In genomic region chr2:156841841-156842706, GRCm38 (mm10) we compare ENCODE assay signal across 8 mouse cellular contexts. TPM values are rescaled to one million over a fixed set of nuclear protein-coding genes. Genes with fewer than 3 reads are reported as not detected.
DNase-seq lines count a peak whose midpoint lies in the region; TF ChIP-seq lines count a peak whose summit lies in the region.

No protein-coding gene starts in this region.

- TF ChIP-seq RAD21 in CH12.LX (IDR thresholded peaks at IDR 0.05; ENCODE audit: low read depth, low read length): no peak

- TF ChIP-seq EP300 in CH12.LX (IDR thresholded peaks at IDR 0.05; ENCODE audit: low read length): no peak

- peak overlapping the region; percentile 61 to 80 (median 79) for H3K4me3 ChIP-seq in CH12.LX (replicated peaks in 1 of 3; ENCODE audit: low read depth in 2 of 3, low read length in 2 of 3, poor library complexity in 1 of 3)

- peaks cover 4 to 40% of the 10 kb centered on the region in 2 experiments for H3K4me1 ChIP-seq in CH12.LX (ENCODE audit: control insufficient read depth in 1 of 2, insufficient read depth in 2 of 2)

- H3K27me3 ChIP-seq in CH12.LX (replicated peaks): no peaks in the 10 kb centered on the region

- in situ Hi-C loops in CH12.LX (cut with MboI; ENCODE audit: low pct_ligation_motif_present, low pct_unique_long_range_greater_than_20kb, low sequenced_read_pairs): no loop called here

- TF ChIP-seq POLR2A in CH12.LX (IDR thresholded peaks at IDR 0.05; ENCODE audit: low read depth, low read length): no peak

- peak overlapping the region; percentile 65; the same call in 1 of the 2 replicates for H3K9ac ChIP-seq in CH12.LX (ENCODE audit: insufficient read depth, low read depth)

- peaks cover 2 to 40% of the 10 kb centered on the region in 2 experiments for H3K36me3 ChIP-seq in CH12.LX (replicated peaks in 1 of 2; ENCODE audit: control insufficient read depth in 1 of 2, insufficient read depth in 1 of 2, low read length in 1 of 2)

- dilution Hi-C loops in CH12.LX (cut with MboI; ENCODE audit: extremely low pct_ligation_motif_present, extremely low pct_unique_long_range_greater_than_20kb, low sequenced_read_pairs): no loop called here

- no peaks in the 10 kb centered on the region for H3K9me3 ChIP-seq in CH12.LX (replicated peaks; ENCODE audit: low read length)

- peak; percentile 84 for DNase-seq in 416B (ENCODE audit: low read depth)
- no peak for DNase-seq in CH12.LX (ENCODE audit: extremely low read depth)
- peak; percentile 59 for DNase-seq in c-Kit-positive CD71-positive TER-119-positive erythroid progenitor cells, embryonic 14.5 days (ENCODE audit: low spot score)
- peak; percentile 70 for DNase-seq in gastrocnemius, postnatal 25 days
- peak; percentile 38 for DNase-seq in kidney, adult 9 months
- peak; percentile 20 for DNase-seq in lung, postnatal 25 days (ENCODE audit: low spot score)
- peak; percentile 58 for DNase-seq in retina, postnatal 1 day
- DNase-seq in layer of hippocampus, adult 18-20 months (ENCODE audit: low spot score in 2 of 2): no peak

- H3K79me2 ChIP-seq in CH12.LX (replicated peaks; ENCODE audit: control insufficient read depth, extremely low read depth, insufficient read depth, poor library complexity, severe bottlenecking): peaks cover 18% of the 10 kb centered on the region; the same call in 1 of the 2 replicates

- H3K27ac ChIP-seq in CH12.LX (ENCODE audit: insufficient read depth, low read depth): no peak overlapping the region

- TF ChIP-seq CTCF in CH12.LX (conservative IDR thresholded peaks at IDR 0.05 in 1 of 2, IDR thresholded peaks at IDR 0.05 in 1 of 2; ENCODE audit: low read depth in 2 of 2, low read length in 2 of 2): no peak

- peak overlapping the region; percentile 55 for H3K4me2 ChIP-seq in CH12.LX (ENCODE audit: insufficient read depth, low read depth, poor library complexity, severe bottlenecking)

TF ChIP-seq in CH12.LX, 34 proteins besides CTCF, POLR2A, EP300 and RAD21:
- TF ChIP-seq IRF4 (IDR thresholded peaks at IDR 0.05; ENCODE audit: low read depth, low read length) (no peak), MEF2A (IDR thresholded peaks at IDR 0.05; ENCODE audit: borderline replicate concordance, low read depth, low read length) (0 out of 2 replicates have a peak, but pooled peaks have one; percentile 13)

RNA-seq across cellular contexts. Expression of gene Tgif2, which starts 2.3 kb away (rescaled TPM):
- total RNA-seq in CH12.LX (2012; rRNA removed) (10.4 and 12.2 TPM in 2 replicates), CH12.LX (2014; rRNA removed) (10.3 TPM in 2 replicates)
- polyA plus RNA-seq in CH12.LX (2012; ENCODE audit: insufficient read length, low read depth): 11.1 and 11.3 TPM in 2 replicates
- under 1 TPM; 0.46 to 0.86 TPM for total RNA-seq in gastrocnemius, postnatal 25 days (2021)
- total RNA-seq in layer of hippocampus, adult 18-20 months (2021): 1 to 10 TPM in 1 of 2 experiments, under 1 TPM in 1; 0.56 to 1.1 TPM

RNA-seq across cellular contexts. Expression of gene 4930518I15Rik, which starts 15.7 kb away (rescaled TPM):
- total RNA-seq in CH12.LX (2012; rRNA removed) (0.63 and 0.72 TPM in 2 replicates), CH12.LX (2014; rRNA removed) (0.35 and 0.51 TPM in 2 replicates)
- 0.30 and 0.81 TPM in 2 replicates for polyA plus RNA-seq in CH12.LX (2012; ENCODE audit: insufficient read length, low read depth)
- total RNA-seq in gastrocnemius, postnatal 25 days (2021): under 1 TPM; 0.33 to 0.99 TPM
- 1 to 10 TPM; 1.7 to 2.7 TPM for total RNA-seq in layer of hippocampus, adult 18-20 months (2021)

RNA-seq across cellular contexts. Expression of gene Rab5if, which starts 20.9 kb away (rescaled TPM):
- total RNA-seq in CH12.LX (2012; rRNA removed) (111 and 146 TPM in 2 replicates), CH12.LX (2014; rRNA removed) (182 and 186 TPM in 2 replicates)
- polyA plus RNA-seq in CH12.LX (2012; ENCODE audit: insufficient read length, low read depth): 174 and 205 TPM in 2 replicates
- 10 to 100 TPM; 86.8 to 87.6 TPM for total RNA-seq in gastrocnemius, postnatal 25 days (2021)
- 10 to 100 TPM; 88.3 to 98.8 TPM for total RNA-seq in layer of hippocampus, adult 18-20 months (2021)

RNA-seq across cellular contexts. Expression of gene Sla2, which starts 44.9 kb away (rescaled TPM):
- 3.2 and 3.8 TPM in 2 replicates for total RNA-seq in CH12.LX (2012; rRNA removed)
- total RNA-seq in CH12.LX (2014; rRNA removed): 0.49 and 1.1 TPM in 2 replicates
- polyA plus RNA-seq in CH12.LX (2012; ENCODE audit: insufficient read length, low read depth): 1.4 and 1.9 TPM in 2 replicates
- total RNA-seq in gastrocnemius, postnatal 25 days (2021): not detected
- total RNA-seq in layer of hippocampus, adult 18-20 months (2021): under 1 TPM; 0.30 to 0.42 TPM

Comparison
In these comparisons a context has a peak if more than half of its experiments do, and no peak if none do; other contexts are left out.
1. DNase-seq: peak in 416B (single experiment), c-Kit-positive CD71-positive TER-119-positive erythroid progenitor cells, embryonic 14.5 days (single experiment), gastrocnemius, postnatal 25 days (single experiment), kidney, adult 9 months (single experiment), lung, postnatal 25 days (single experiment) and retina, postnatal 1 day (single experiment); none in CH12.LX (single experiment) and layer of hippocampus, adult 18-20 months (0 of 2).
2. RNA of gene Tgif2, which starts 2.3 kb away (total RNA-seq): 10.3 to 12.2 TPM in CH12.LX; 0.56 to 1.1 TPM in layer of hippocampus, adult 18-20 months and 0.46 to 0.86 TPM in gastrocnemius, postnatal 25 days; every median in the first group is over 4 times any median in the second.